Mouse (Mus musculus): ENCODE results near the gene Gm28048.
A peak's percentile ranks its signal among the peaks of the same experiment; 100 is the strongest.

The Gm28048 gene

DNA sequence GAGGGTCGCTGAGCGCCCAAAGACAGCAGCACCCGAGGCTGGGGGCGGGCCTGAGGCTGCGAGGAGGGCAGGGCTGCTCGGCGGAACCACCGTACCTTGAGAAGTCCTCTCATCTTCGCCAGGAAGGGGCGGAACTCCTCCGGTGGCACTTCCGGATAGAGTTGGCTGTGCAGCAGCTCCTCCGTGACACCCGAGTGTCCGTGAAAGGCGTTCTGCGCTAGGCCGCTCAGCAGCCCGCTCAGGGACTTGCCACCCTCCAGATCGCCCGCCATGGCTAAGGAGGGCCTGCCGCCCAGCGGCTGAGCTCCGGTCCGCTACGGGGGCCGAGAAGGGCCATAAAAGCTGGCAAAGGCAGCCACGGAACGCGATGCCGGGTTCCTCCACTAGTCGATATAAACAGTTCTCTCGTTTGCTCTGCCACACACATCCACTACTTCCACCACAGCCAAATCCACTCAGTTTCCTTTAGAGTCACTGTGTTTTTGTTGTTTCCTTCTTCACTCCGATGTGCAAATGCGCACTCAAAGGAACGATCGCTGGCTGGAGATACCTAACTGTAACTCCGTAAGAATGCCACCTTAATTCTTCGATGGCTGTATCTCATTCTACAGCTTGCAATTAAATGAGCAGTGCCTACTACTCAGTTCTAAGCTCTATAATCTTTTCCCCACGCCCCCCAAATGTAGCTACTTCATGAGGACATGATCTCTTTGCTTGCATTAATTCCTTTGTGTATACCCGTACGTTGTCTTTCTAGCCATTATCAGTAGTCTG lies at the start of gene Gm28048, which contains the start of gene Commd1:
Gene Gm28048 (minus strand): TSS at position 107 of the 774 bp plus-strand sequence.
Gene Commd1 (minus strand): TSS at position 399 of the 774 bp plus-strand sequence.
- DNase-seq = peak; percentile 93 to 96

DNA sequence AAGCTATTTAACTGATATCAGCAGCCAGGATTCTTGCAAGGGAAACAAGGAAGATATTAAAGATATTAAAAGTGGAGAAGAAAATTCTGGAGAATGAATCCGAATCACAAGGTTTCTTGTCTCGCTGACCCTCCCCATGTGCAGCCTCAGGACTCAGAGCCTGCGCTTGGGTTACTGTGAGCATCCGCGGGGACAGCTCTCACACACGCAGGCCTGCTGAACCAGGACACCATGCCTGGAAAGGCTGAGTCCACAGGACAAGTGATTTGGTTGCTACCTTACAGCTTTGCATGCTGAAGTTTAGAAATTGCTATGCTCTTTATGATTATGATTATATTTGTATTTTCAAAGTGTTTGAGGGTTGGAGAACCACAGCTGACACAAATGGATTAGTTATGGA lies 47.5 kb upstream of the Gm28048 start:
- no peak for DNase-seq

DNA sequence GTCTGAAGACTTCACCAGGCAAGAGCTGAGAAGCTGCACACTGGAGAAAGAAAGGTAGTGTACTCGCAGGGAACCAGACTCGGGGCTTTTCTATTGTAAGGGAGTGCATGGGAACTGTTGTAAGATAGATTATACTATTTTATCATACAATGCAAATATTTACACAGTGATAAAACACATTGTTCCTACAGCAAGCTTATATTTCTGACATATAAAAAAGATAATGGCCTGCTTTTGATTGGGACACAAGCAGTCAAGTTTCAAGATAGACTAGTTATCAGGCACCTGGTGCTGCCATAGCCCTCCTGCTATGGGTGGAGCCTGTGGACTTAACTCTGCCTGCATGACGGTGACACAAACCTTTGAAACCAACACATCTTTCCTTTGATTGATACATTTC lies 47.1 kb upstream of the Gm28048 start:
- DNase-seq = no peak

DNA sequence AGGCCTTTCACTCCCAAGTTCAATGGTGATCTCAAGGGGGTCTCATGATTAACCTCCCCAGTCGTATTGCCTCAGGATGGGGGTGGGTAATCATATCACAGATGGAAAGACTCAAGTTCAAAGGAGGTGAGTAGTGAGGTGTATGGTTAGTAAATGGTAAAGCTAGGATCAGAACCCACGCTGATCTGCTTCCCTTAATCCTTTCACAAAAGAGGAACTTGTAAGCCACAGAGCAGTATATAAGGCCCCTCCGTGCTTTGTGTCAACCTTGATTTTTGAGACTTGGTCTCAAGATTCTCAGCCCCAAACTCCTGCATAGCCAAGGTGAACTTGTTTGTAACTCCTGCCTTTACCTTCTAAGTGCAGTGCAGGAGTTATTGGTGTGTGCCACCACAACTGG lies 42.3 kb upstream of the Gm28048 start:
- DNase-seq = no peak

DNA sequence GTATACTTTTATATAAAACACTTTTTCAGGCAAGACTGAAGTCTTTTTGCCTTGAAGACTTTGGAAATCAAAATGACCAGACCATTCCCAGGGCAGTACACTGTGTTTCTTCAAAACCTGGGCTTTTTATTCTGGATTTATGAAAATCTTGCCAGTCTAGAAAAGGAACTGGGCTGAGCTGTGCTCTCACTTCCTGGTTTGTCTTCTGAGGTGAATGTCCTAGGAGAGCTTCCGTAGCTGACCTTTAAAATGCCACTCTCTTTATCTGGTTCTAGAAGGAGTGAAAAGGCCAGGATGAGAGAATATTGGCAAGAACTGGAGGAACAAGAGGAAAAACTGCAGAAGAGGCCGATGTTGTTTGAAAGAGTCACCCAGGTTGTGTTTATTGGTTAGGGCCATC lies 41.3 kb upstream of the Gm28048 start:
- no peak for DNase-seq

DNA sequence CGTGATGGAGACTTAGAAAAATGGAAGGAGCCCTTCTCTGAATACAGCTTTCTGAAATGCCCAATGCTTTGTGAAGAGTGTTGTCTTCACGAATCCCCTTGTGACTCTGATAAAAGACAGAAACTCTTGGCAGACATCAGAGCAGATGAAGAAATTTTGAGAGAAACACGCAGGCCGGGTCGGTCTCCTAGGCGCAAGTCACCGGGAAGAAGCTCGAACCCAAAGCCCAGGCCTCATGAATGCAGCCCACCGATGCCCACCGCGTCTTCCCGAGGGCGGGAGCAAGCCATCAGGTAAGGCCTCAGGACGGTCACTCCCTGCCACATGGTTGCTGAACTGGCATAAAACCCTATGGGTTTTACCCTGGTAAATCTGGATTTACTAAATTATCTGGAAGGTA lies 39.0 kb upstream of the Gm28048 start:
- DNase-seq = no peak

DNA sequence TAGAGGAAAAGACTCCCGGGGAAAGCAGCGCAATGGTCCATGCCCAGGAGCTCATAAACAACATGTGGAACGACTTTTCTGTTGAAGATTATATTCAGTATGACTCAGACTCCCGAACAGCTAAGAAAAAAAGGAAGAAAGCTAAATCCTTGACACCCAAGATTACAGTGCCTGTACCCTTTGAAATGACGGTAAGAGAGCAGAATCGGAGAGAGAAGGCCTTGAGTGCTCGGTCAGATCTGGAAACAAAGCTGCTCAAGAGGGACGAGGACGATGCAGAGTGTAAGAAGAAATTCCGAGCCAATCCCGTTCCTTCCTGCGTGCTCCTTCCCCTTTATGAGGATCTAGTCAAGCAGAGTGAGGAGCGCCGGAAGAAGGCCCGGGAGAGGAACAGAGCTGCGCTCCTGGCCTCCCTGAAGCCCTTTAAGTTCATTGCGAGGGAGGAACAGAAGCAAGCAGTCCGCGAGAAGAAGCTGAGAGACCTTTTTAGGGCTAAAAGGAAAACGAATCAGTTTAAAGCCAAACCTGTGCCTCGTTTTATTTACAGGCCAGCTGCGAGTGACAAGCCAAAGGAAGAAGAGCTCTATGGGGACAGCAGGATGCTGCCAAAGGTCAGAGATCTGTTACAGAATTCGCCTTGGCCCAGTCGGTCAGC lies 38.4 kb upstream of the Gm28048 start:
- DNase-seq = no peak

DNA sequence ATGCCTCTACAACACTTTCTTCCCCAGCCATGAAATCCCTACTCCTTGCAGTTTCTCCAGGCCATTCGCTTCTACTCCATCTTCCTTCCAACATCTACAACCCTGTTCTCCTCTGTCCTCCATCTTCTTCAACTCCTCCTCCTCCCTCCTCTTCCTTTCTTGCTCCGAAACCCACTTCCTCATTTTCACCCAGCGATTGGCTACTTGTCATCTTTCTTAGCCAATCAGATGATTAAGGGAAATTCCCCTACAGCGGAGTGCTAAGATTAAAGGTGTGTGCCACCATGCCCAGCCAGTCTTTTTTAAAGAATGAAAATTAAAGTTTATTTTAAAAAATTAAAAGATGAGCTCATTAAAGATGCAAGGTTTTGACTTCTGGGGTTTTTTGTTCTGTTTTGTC lies 36.1 kb upstream of the Gm28048 start:
- no peak for DNase-seq

DNA sequence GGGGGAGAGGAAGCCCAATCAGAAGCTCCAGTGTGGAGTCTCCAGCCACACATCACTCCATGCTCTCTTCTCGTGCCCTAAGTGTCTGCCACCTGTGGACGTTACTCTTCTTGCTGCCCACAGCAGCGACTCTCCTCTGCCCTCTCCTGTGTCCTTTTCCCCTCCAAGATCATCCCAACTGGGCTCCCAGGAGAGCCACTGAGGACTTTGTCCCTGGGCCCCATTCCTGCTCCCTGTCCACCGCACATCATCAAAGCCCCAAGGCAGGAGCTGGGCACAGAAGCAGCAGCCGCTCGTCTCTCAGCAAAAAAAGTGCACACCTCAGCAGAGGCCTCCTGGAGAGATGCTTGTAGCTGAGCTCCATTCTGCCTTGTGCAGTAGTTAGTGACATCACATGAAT lies 33.1 kb upstream of the Gm28048 start:
- DNase-seq = no peak

DNA sequence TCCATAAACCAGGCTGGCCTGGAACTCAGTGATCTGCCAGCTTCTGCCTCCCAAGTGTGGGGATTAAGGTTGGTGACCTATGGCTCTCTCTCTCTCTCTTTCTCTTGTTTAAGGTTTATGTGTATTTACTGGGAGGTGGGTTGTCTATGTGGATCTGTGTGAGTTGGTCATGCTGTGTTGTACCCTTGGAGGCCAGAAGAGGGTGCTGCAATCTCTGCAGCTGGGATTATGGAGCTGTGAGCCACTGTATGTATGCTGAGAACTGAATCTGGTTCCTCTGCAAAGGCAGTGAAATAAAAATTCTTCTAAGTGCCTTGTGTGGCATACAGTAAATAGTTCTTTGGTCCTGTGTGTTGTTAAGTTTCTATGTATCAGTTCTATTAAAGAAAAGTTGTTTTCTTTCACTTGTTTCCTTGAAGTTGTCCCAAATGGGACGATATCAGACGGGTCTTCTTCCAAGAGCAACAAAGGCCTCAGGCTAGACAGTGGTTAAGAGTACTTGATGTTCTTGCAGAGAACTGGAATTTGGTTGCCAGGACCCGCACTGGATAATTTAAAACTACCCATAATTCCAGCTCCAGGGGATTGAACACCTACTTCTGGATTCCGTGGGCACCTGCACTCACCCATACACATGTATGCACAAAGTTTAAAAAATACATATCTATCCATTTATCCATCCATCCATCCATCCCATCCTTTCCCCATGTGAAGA lies 31.8 kb upstream of the Gm28048 start:
- DNase-seq = no peak

DNA sequence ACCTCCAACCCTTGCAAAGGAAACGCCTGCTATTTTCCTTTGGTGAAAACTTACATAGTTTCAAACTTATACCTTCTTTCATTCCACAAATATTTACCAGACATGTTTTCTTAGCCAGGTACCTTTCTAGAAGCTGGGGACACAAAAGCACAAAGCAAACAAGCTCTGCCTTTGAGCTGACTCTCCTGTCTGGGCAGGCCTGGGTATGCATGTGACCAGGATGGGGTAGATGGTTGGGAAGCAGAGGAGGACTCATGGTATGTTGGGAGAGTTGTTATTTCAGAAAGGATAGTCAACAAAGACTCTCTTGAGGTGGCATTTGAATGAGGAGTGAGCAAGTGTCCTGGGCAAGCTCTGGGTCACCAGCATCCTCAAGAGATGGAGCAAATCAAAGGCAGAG lies 31.2 kb upstream of the Gm28048 start:
- DNase-seq = no peak

DNA sequence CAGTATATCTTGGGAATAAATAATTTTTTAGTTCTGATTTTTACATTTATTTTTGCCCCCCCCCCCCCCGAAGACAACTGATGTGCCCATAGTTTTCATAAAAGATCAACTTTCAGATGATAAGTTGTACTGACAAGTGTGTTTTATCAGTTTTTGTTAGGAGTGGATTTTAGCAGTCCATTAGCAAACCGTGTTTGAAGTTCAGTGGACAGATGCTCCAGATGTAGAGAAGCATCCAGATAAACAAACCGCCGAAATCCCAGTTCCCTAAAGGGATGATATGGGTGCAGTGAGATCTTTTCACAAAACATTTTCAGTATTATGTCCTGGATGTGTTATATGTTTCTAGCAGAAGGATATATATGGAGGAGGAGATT lies 26.9 kb upstream of the Gm28048 start:
- no peak for DNase-seq

DNA sequence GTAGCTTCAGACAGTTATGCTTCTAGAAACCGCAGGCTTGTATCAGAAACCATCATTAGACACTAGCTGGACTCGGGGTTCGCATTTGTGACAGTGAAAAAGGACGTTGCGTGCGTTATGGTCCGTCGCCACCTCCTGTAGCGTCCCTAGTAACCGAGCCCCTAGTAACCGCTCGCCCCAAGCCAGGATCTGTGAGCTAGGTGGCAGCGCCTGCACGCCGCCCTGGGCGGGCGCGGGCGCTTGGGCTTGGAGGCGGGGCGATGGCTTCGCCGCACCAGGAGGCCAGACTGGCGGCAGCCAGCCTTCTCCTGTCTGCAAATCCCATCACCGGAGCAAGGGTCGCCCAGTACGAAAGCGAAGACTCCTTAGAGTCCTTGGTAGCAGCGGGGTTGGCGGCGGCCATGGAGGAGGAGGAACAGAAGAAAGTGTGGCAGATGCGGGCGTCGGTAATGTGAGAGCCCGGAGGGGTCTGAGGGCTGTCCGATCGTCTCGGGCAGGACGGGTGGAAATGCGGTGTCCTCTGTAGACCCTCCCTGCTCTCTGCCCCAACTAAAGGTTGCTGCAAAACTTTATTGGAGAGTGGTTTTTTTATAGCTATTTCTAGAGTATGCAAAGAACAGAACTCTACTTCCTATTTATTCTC lies 26.4 kb upstream of the Gm28048 start:
- peak; percentile 84 to 86 for DNase-seq

DNA sequence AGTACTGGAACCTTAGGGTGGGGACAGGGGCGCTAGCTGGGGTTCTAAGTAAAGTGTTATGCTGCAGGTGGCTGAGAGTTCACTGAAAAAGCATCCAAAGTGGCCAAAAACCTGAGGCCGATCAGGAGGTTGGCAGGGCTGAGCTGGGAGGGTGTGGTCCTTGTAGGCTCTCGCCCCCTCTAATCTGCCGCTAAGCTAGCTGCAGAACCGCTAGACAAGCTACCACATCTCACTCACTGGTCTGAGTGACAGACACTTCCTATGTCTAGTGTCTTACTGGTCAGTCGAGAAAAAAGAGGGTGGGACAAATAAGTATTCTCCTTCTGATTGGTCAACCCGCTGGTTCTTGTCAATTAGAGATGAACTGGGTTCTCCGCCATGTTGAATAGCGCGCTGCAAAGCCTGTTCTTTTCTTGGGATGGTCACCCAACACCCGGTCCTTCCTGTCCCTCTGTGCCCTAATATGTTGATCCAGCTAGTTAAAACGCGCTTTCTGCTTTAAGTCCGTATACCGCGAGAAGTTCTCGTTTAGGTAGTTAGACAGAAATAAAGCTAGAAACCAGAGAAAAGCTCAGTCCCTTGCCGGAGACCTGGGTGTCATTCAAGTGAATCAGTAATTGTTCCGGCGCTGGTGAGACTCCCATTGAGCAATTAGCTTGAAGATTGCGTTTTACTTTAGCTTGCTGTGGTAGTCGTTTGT lies 25.7 kb upstream of the Gm28048 start, which contains the start of gene Fam161a:
Gene Fam161a (plus strand): TSS at position 51 of the 700 bp plus-strand sequence.
- DNase-seq = peak; percentile 83 to 91

DNA sequence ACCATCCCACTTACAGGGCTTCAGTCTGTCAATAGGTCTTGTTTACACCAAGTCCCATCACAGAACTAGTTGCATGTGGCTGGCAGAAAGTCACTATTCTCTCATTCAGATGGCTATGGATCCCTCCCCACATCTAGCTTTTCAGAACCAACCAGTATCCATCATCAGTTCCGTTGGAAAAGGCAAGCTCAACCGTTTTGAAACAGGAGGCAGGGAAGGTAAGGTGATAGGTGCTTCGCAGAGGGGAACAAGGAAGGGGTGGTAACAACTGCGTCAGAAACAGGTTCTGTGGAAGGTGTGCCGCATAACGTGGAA lies 25.2 kb upstream of the Gm28048 start:
- DNase-seq = no peak

DNA sequence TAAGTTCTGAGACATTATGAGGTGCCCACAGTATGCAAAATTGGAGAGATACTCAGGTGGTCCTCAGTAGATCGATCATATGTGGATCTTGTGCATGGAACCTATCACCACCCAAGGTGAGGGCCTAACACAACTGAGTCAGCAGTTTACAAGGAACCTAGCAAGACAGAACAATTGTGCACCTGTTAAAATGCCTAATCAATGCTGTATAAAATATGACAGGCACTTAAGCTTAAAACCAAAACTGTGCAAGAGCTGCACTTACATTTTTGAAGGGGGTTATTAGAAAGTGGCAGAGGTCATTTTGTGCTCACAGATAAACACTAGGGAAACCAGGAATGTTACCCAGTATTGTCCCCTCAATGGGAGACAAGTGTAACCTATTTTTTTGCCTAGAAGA lies 23.4 kb upstream of the Gm28048 start:
- no peak for DNase-seq

DNA sequence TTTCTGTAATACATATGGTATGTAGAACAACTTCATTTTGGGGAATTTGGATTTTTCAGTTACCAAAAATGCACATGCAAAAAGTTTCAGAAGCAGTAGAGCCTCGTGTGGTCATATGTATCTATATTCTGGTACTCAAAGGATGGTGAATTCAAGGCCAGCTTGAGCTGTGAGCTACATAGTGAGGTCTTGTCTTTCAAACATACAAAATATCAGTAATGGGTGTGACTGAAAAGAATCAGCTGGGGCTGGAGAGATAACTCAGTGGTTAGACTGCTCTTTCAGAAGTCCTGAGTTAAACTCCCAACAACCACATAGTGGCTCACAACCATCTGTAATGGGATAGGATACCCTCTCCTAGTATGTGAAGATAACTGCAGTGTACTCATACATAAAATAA lies 16.4 kb upstream of the Gm28048 start:
- DNase-seq = no peak

DNA sequence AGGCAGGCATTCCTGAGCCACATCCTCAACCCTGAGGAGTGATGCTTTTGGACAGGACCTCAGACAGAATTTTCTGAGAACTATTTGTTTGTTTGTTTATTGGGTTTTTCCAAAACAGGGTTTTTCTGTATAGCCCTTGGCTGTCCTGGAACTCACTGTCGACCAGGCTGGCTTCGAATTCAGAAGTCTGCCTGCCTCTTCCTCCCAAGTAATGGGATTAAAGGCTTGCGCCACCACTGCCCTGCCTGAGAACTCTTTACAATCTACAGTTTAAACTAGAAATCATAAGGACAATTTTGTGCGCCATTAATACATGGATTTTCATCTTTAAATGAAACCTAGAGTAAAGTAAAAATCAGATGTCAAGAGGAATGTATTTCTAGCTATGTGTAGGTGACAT lies 13.6 kb upstream of the Gm28048 start:
- DNase-seq = no peak

DNA sequence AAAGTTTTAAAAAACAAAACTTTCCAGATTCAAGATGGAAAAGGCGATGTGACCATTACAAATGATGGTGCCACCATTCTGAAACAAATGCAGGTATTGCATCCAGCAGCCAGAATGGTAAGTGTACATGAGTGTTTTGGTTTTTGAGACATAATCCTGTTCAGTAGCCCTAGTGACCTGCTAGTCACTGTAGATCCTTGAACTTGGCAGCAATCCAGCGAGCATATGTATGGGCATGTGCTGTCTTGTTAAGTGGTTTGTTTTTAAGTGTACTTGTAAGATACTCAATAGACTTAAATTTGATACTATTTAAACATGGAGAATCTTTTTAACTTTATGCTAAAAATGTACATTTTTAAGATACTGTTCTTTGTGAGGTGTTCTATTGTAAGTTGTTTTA lies 12.4 kb upstream of the Gm28048 start:
- no peak for DNase-seq

DNA sequence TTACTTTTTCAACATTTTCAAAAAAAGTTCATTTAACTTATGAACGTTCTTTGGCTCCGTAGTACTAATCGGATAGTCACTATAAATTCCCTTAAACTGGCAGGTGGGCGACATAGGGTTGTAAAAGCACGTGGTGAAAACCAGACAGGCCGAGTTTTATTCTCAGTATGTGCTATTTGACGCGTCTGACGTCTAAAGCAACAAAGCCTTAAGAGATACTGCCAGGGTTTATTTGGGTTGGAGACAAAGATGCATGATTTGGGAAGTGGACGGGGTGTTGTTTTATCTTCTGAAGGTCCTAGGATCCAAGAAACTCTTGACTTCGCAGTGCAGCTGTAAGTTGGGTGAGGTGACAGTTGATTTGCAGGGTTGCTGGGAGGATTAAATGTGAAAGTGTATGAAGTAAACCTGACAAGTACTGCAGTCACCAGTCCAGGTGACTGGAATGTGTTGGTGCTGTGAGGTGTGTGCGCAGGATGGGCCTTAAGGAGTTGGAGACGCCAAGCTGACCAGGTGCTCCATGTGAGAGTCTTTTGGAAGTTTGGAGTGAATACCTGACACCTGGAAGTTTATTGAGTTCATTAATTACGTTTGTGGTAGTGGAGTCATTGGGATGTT lies 9.4 kb upstream of the Gm28048 start:
- DNase-seq = no peak

DNA sequence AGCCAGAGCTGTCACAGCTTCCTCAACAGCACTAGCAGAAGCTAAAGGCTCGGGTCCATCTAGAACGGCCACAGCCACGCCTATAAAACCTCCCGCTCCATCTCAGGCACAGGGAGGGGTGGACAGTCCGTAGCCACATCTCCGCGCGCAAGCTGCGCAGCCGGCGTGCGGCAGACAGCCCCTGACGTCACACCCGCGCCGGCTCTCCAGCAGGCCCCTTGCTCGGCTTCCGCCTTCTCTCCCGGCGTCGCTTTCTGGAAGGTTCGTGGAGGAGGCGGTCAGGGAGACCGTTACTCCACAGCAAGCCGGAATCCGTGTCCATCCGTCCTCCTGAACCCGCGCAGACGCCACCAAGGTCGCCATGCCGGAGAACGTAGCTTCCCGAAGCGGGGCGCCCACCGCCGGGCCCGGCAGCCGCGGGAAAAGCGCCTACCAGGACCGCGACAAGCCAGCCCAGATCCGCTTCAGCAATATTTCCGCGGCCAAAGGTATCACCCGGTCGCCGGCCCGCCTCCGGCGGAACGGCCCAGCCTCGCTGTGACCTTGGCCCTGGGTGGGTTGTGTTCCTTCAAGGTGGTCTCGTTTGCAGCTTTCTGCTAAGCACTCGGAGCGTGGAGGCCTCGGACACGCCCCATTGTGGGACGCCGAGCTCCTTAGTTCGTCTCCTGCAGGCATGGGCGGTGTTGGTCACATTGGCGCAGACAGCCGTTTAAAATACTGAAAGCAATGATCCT lies 8.7 kb upstream of the Gm28048 start, which contains the start of gene Cct4:
Gene Cct4 (plus strand): TSS at position 127 of the 734 bp plus-strand sequence.
- peak; percentile 92 for DNase-seq

DNA sequence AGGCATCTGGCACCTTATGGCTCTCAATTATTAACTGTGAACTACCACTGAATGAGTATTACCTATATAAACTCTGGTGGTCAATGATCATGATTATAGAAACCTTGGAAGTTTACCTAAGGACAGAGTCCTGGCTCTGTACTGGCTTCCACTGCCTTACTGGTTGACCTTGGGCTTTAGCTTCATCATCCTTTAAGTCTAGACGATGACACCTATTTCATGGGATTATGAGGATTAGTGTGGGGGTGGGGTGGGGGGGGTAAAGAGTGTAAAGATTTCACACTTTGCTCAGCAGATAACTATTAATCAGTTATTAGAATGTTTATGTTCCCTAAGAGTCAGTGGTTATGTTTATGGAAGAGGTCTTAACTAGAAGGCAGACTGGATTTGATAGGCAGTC lies 7.9 kb upstream of the Gm28048 start:
- DNase-seq = no peak
